Mouse (Mus musculus) lung, embryonic 15.5 days (tissue): ENCODE results near the gene Suclg2. TPM values are rescaled to one million over a fixed set of nuclear protein-coding genes. Genes with fewer than 3 reads are reported as not detected.

Experiments used
- ATAC-seq: fragments of 200-750 bp; cut with Nextera tagmentation; 2 replicates; pipeline ENCODE4 v1.8.0; 2017; ENCODE audit warnings: moderate number of reproducible peaks, borderline replicate concordance; ENCODE audit not compliant: low FRiP score, low TSS enrichment; ENCODE audit errors: extremely low read depth
- H3K27ac ChIP-seq: fragments of 300-500 bp; sonication (generic); 2 replicates; pipeline ENCODE4 v1.5.1; 2015; ENCODE audit warnings: moderate library complexity, mild to moderate bottlenecking, inconsistent platforms
- H3K27me3 ChIP-seq: fragments of 300-500 bp; sonication (generic); 2 replicates; pipeline ENCODE4 v1.6.1; 2015; ENCODE audit warnings: inconsistent platforms
- H3K36me3 ChIP-seq: fragments of 300-500 bp; sonication (generic); 2 replicates; pipeline ENCODE4 v1.6.1; 2015; ENCODE audit warnings: inconsistent platforms
- H3K4me1 ChIP-seq: fragments of 300-500 bp; sonication (generic); 2 replicates; pipeline ENCODE4 v1.6.1; 2015; ENCODE audit warnings: inconsistent platforms
- H3K4me2 ChIP-seq: fragments of 300-500 bp; sonication (generic); 2 replicates; pipeline ENCODE4 v1.6.1; 2015; ENCODE audit warnings: inconsistent platforms, mild to moderate bottlenecking, moderate library complexity
- H3K4me3 ChIP-seq: fragments of 300-500 bp; sonication (generic); 2 replicates; pipeline ENCODE4 v1.5.1; 2015; ENCODE audit warnings: mild to moderate bottlenecking, inconsistent platforms
- H3K9ac ChIP-seq: fragments of 300-500 bp; sonication (generic); 2 replicates; pipeline ENCODE4 v1.6.1; 2015; ENCODE audit warnings: inconsistent platforms
- H3K9me3 ChIP-seq: fragments of 300-500 bp; sonication (generic); 2 replicates; pipeline ENCODE4 v1.6.1; 2016; ENCODE audit warnings: inconsistent platforms
- WGBS: fragments of 180-500 bp; shearing (Covaris S2); methylation state at CpG from one replicate; pipeline ENCODE4 v1.1.7; 2015; 5-methylcytosine and 5-hydroxymethylcytosine counted together
- polyA plus RNA-seq: library from polyadenylated mRNA; unstranded; fragments of >200 nt; fragmentation: Nextera tagmentation; extraction: Ambion mirVana; gene quantifications from 2 replicates; pipeline ENCODE4 v1.2.1, GENCODE M21; 2015

Suclg2 gene
- polyA plus RNA-seq, 1 experiment from 2014 or later = 69.8 TPM

GRCm38 (mm10) chr6:95546189-95546832 is 172.3 kb downstream of the Suclg2 start:
- peak overlapping the region; percentile 12 for H3K27ac ChIP-seq
- 73% methylated on average over 7 of the region's 7 CpGs for WGBS

GRCm38 (mm10) chr6:95545714-95546113 is 172.9 kb downstream of the Suclg2 start:
- peaks cover 16% of the 10 kb centered on the region for H3K4me1 ChIP-seq
- H3K27me3 ChIP-seq = no peaks in the 10 kb centered on the region
- no peaks in the 10 kb centered on the region for H3K36me3 ChIP-seq
- no peak overlapping the region for H3K4me3 ChIP-seq
- H3K9me3 ChIP-seq = no peaks in the 10 kb centered on the region
- H3K9ac ChIP-seq = no peak overlapping the region
- peak overlapping the region; percentile 29; the same call in 1 of the 2 replicates for H3K27ac ChIP-seq
- no peak overlapping the region for H3K4me2 ChIP-seq
- ATAC-seq = peak; percentile 57; the same call in 1 of the 2 replicates

More at GRCm38 (mm10) chr6:95546189-95546832, 172.3 kb downstream of the Suclg2 start:
- H3K4me2 ChIP-seq = no peak overlapping the region
- peaks cover 18% of the 10 kb centered on the region for H3K4me1 ChIP-seq
- no peaks in the 10 kb centered on the region for H3K27me3 ChIP-seq
- H3K9ac ChIP-seq = no peak overlapping the region
- no peaks in the 10 kb centered on the region for H3K9me3 ChIP-seq
- no peaks in the 10 kb centered on the region for H3K36me3 ChIP-seq
- H3K4me3 ChIP-seq = no peak overlapping the region
- ATAC-seq = no peak

GRCm38 (mm10) chr6:95545296-95545695 is 173.3 kb downstream of the Suclg2 start:
- no peak for ATAC-seq
- Histone ChIP-seq H3K27me3 (no peaks in the 10 kb centered on the region), H3K9me3 (no peaks in the 10 kb centered on the region), H3K4me3 (no peak overlapping the region), H3K27ac (peak overlapping the region; percentile 29; the same call in 1 of the 2 replicates), H3K36me3 (no peaks in the 10 kb centered on the region), H3K4me2 (no peak overlapping the region), H3K9ac (no peak overlapping the region), H3K4me1 (peaks cover 16% of the 10 kb centered on the region)
- 57% methylated on average over 3 of the region's 3 CpGs for WGBS

- Histone ChIP-seq H3K36me3 (no peaks in the 10 kb centered on the region), H3K27me3 (no peaks in the 10 kb centered on the region), H3K9ac (no peak overlapping the region), H3K4me3 (no peak overlapping the region), H3K4me2 (no peak overlapping the region), H3K4me1 (no peaks in the 10 kb centered on the region), H3K9me3 (no peaks in the 10 kb centered on the region), H3K27ac (no peak overlapping the region)
- 60% methylated on average over 3 of the region's 3 CpGs for WGBS
- no peak for ATAC-seq
Observed at GRCm38 (mm10) chr6:95535191-95535590, 183.4 kb downstream of the Suclg2 start.

GRCm38 (mm10) chr6:95519846-95520245 is 198.8 kb downstream of the Suclg2 start:
- H3K36me3 ChIP-seq = no peaks in the 10 kb centered on the region
- WGBS = 24% methylated on average over 2 of the region's 2 CpGs
- no peak overlapping the region for H3K9ac ChIP-seq
- no peaks in the 10 kb centered on the region for H3K27me3 ChIP-seq
- H3K9me3 ChIP-seq = no peaks in the 10 kb centered on the region
- no peak overlapping the region for H3K27ac ChIP-seq
- no peak overlapping the region for H3K4me3 ChIP-seq
- no peak overlapping the region for H3K4me2 ChIP-seq
- peaks cover 7% of the 10 kb centered on the region; the same call in 1 of the 2 replicates for H3K4me1 ChIP-seq
- peak; percentile 35; the same call in 1 of the 2 replicates for ATAC-seq

- Histone ChIP-seq H3K4me2 (no peak overlapping the region), H3K4me1 (peaks cover 7% of the 10 kb centered on the region; the same call in 1 of the 2 replicates), H3K27me3 (no peaks in the 10 kb centered on the region), H3K36me3 (no peaks in the 10 kb centered on the region), H3K4me3 (no peak overlapping the region), H3K27ac (no peak overlapping the region), H3K9ac (no peak overlapping the region), H3K9me3 (no peaks in the 10 kb centered on the region)
- WGBS = 63% methylated on average over 2 of the region's 2 CpGs
- ATAC-seq = no peak
Observed at GRCm38 (mm10) chr6:95518406-95518805, 200.2 kb downstream of the Suclg2 start.

- Histone ChIP-seq H3K4me3 (no peak overlapping the region), H3K9ac (no peak overlapping the region), H3K4me2 (no peak overlapping the region), H3K36me3 (no peaks in the 10 kb centered on the region), H3K4me1 (peaks cover 7% of the 10 kb centered on the region; the same call in 1 of the 2 replicates), H3K9me3 (no peaks in the 10 kb centered on the region), H3K27ac (no peak overlapping the region), H3K27me3 (no peaks in the 10 kb centered on the region)
- WGBS = 69% methylated on average over 5 of the region's 5 CpGs
- ATAC-seq = no peak
Observed at GRCm38 (mm10) chr6:95515721-95516120, 202.9 kb downstream of the Suclg2 start.

GRCm38 (mm10) chr6:95514726-95515125 is 203.9 kb downstream of the Suclg2 start:
- no peak for ATAC-seq
- WGBS = 79% methylated on average over 10 of the region's 10 CpGs
- H3K4me1 ChIP-seq = peaks cover 6% of the 10 kb centered on the region; the same call in 1 of the 2 replicates
- H3K27me3 ChIP-seq = no peaks in the 10 kb centered on the region
- H3K9ac ChIP-seq = no peak overlapping the region
- no peak overlapping the region for H3K27ac ChIP-seq
- H3K9me3 ChIP-seq = no peaks in the 10 kb centered on the region
- no peak overlapping the region for H3K4me2 ChIP-seq
- H3K36me3 ChIP-seq = no peaks in the 10 kb centered on the region
- no peak overlapping the region for H3K4me3 ChIP-seq

GRCm38 (mm10) chr6:95511689-95512088 is 206.9 kb downstream of the Suclg2 start:
- no peak overlapping the region for H3K9ac ChIP-seq
- no peak overlapping the region for H3K4me3 ChIP-seq
- H3K27ac ChIP-seq = no peak overlapping the region
- H3K4me2 ChIP-seq = no peak overlapping the region
- no peak for ATAC-seq
- 100% methylated on average over 1 of the region's 1 CpGs for WGBS
- no peaks in the 10 kb centered on the region for H3K36me3 ChIP-seq
- no peaks in the 10 kb centered on the region for H3K27me3 ChIP-seq
- no peaks in the 10 kb centered on the region for H3K4me1 ChIP-seq
- no peaks in the 10 kb centered on the region for H3K9me3 ChIP-seq

GRCm38 (mm10) chr6:95500771-95501170 is 217.8 kb downstream of the Suclg2 start:
- Histone ChIP-seq H3K4me3 (no peak overlapping the region), H3K4me1 (no peaks in the 10 kb centered on the region), H3K36me3 (no peaks in the 10 kb centered on the region), H3K4me2 (no peak overlapping the region), H3K9ac (no peak overlapping the region), H3K27ac (no peak overlapping the region), H3K9me3 (no peaks in the 10 kb centered on the region), H3K27me3 (no peaks in the 10 kb centered on the region)
- no peak for ATAC-seq
- WGBS = 59% methylated on average over 5 of the region's 5 CpGs

GRCm38 (mm10) chr6:95499639-95500038 is 219.0 kb downstream of the Suclg2 start:
- no peaks in the 10 kb centered on the region for H3K27me3 ChIP-seq
- no peaks in the 10 kb centered on the region for H3K9me3 ChIP-seq
- no peak overlapping the region for H3K9ac ChIP-seq
- WGBS = 77% methylated on average over 5 of the region's 5 CpGs
- H3K4me3 ChIP-seq = no peak overlapping the region
- no peak overlapping the region for H3K4me2 ChIP-seq
- no peaks in the 10 kb centered on the region for H3K36me3 ChIP-seq
- ATAC-seq = no peak
- no peaks in the 10 kb centered on the region for H3K4me1 ChIP-seq
- H3K27ac ChIP-seq = no peak overlapping the region

- Histone ChIP-seq H3K27me3 (no peaks in the 10 kb centered on the region), H3K4me3 (no peak overlapping the region), H3K9ac (no peak overlapping the region), H3K9me3 (no peaks in the 10 kb centered on the region), H3K4me1 (no peaks in the 10 kb centered on the region), H3K27ac (no peak overlapping the region), H3K36me3 (no peaks in the 10 kb centered on the region), H3K4me2 (no peak overlapping the region)
- 63% methylated on average over 8 of the region's 8 CpGs for WGBS
- ATAC-seq = no peak
Observed at GRCm38 (mm10) chr6:95492216-95492956, 226.2 kb downstream of the Suclg2 start.
